Mouse (Mus musculus): ENCODE measurements around the gene Nr6a1. TPM values are rescaled to one million over a fixed set of nuclear protein-coding genes. Genes with fewer than 3 reads are reported as not detected.

Gene Nr6a1
- polyA plus RNA-seq, 1 experiment from 2014 or later = 3.3 TPM

- 89% methylated on average over 5 of the region's 5 CpGs for WGBS
- Histone ChIP-seq H3K9me3 (ENCODE audit: control insufficient read depth, low read length) (no peaks in the 10 kb centered on the region), H3K36me3 (ENCODE audit: control insufficient read depth, insufficient read depth, low read length) (no peaks in the 10 kb centered on the region), H3K9ac (replicated peaks; ENCODE audit: low read depth, low read length) (no peak overlapping the region), H3K4me2 (ENCODE audit: low read depth, low read length) (no peak overlapping the region), H3K4me3 (ENCODE audit: low read depth, low read length) (no peak overlapping the region), H3K27me3 (ENCODE audit: control insufficient read depth, insufficient read depth, low read length) (no peaks in the 10 kb centered on the region), H3K4me1 (ENCODE audit: control insufficient read depth, insufficient read depth, low read length) (no peaks in the 10 kb centered on the region), H3K27ac (ENCODE audit: low read depth, low read length) (no peak overlapping the region)
- ATAC-seq (ENCODE audit: low read depth) = no peak
These were observed 30.3 kb upstream of the Nr6a1 start for GRCm38 (mm10) chr2:38957671-38958223.

GRCm38 (mm10) chr2:38956062-38956461 is 28.6 kb upstream of the Nr6a1 start:
- no peak overlapping the region for H3K4me3 ChIP-seq (ENCODE audit: low read depth, low read length)
- no peak for ATAC-seq (ENCODE audit: low read depth)

GRCm38 (mm10) chr2:38953152-38953883 is 25.8 kb upstream of the Nr6a1 start:
- no peak for ATAC-seq (ENCODE audit: low read depth)
- WGBS = 73% methylated on average over 5 of the region's 5 CpGs
- no peaks in the 10 kb centered on the region for H3K36me3 ChIP-seq (ENCODE audit: control insufficient read depth, insufficient read depth, low read length)

More at GRCm38 (mm10) chr2:38956062-38956461, 28.6 kb upstream of the Nr6a1 start:
- Histone ChIP-seq H3K4me2 (ENCODE audit: low read depth, low read length) (no peak overlapping the region), H3K9ac (replicated peaks; ENCODE audit: low read depth, low read length) (no peak overlapping the region), H3K27me3 (ENCODE audit: control insufficient read depth, insufficient read depth, low read length) (no peaks in the 10 kb centered on the region), H3K4me1 (ENCODE audit: control insufficient read depth, insufficient read depth, low read length) (no peaks in the 10 kb centered on the region), H3K36me3 (ENCODE audit: control insufficient read depth, insufficient read depth, low read length) (no peaks in the 10 kb centered on the region), H3K9me3 (ENCODE audit: control insufficient read depth, low read length) (no peaks in the 10 kb centered on the region), H3K27ac (ENCODE audit: low read depth, low read length) (no peak overlapping the region)
- 69% methylated on average over 2 of the region's 2 CpGs for WGBS

GRCm38 (mm10) chr2:38950281-38950719 is 22.8 kb upstream of the Nr6a1 start:
- 66% methylated on average over 7 of the region's 7 CpGs for WGBS
- Histone ChIP-seq H3K4me2 (ENCODE audit: low read depth, low read length) (no peak overlapping the region), H3K36me3 (ENCODE audit: control insufficient read depth, insufficient read depth, low read length) (no peaks in the 10 kb centered on the region), H3K27ac (ENCODE audit: low read depth, low read length) (no peak overlapping the region), H3K4me1 (ENCODE audit: control insufficient read depth, insufficient read depth, low read length) (no peaks in the 10 kb centered on the region), H3K9ac (replicated peaks; ENCODE audit: low read depth, low read length) (no peak overlapping the region), H3K4me3 (ENCODE audit: low read depth, low read length) (no peak overlapping the region), H3K27me3 (ENCODE audit: control insufficient read depth, insufficient read depth, low read length) (no peaks in the 10 kb centered on the region), H3K9me3 (ENCODE audit: control insufficient read depth, low read length) (no peaks in the 10 kb centered on the region)
- ATAC-seq (ENCODE audit: low read depth) = peak; percentile 68; the same call in 1 of the 2 replicates

More at GRCm38 (mm10) chr2:38953152-38953883, 25.8 kb upstream of the Nr6a1 start:
- Histone ChIP-seq H3K27me3 (ENCODE audit: control insufficient read depth, insufficient read depth, low read length) (no peaks in the 10 kb centered on the region), H3K4me2 (ENCODE audit: low read depth, low read length) (no peak overlapping the region), H3K9ac (replicated peaks; ENCODE audit: low read depth, low read length) (no peak overlapping the region), H3K4me3 (ENCODE audit: low read depth, low read length) (no peak overlapping the region), H3K4me1 (ENCODE audit: control insufficient read depth, insufficient read depth, low read length) (no peaks in the 10 kb centered on the region), H3K27ac (ENCODE audit: low read depth, low read length) (no peak overlapping the region), H3K9me3 (ENCODE audit: control insufficient read depth, low read length) (no peaks in the 10 kb centered on the region)

GRCm38 (mm10) chr2:38947566-38947965 is 20.1 kb upstream of the Nr6a1 start:
- Histone ChIP-seq H3K4me3 (ENCODE audit: low read depth, low read length) (no peak overlapping the region), H3K9ac (replicated peaks; ENCODE audit: low read depth, low read length) (no peak overlapping the region), H3K36me3 (ENCODE audit: control insufficient read depth, insufficient read depth, low read length) (no peaks in the 10 kb centered on the region), H3K4me1 (ENCODE audit: control insufficient read depth, insufficient read depth, low read length) (no peaks in the 10 kb centered on the region), H3K4me2 (ENCODE audit: low read depth, low read length) (no peak overlapping the region), H3K27me3 (ENCODE audit: control insufficient read depth, insufficient read depth, low read length) (no peaks in the 10 kb centered on the region), H3K9me3 (ENCODE audit: control insufficient read depth, low read length) (no peaks in the 10 kb centered on the region), H3K27ac (ENCODE audit: low read depth, low read length) (no peak overlapping the region)
- WGBS = 77% methylated on average over 7 of the region's 7 CpGs
- ATAC-seq (ENCODE audit: low read depth) = no peak

GRCm38 (mm10) chr2:38944460-38945161 is 17.1 kb upstream of the Nr6a1 start:
- no peak overlapping the region for H3K4me3 ChIP-seq (ENCODE audit: low read depth, low read length)
- H3K36me3 ChIP-seq (ENCODE audit: control insufficient read depth, insufficient read depth, low read length) = no peaks in the 10 kb centered on the region
- H3K4me2 ChIP-seq (ENCODE audit: low read depth, low read length) = no peak overlapping the region
- H3K4me1 ChIP-seq (ENCODE audit: control insufficient read depth, insufficient read depth, low read length) = no peaks in the 10 kb centered on the region
- no peaks in the 10 kb centered on the region for H3K9me3 ChIP-seq (ENCODE audit: control insufficient read depth, low read length)
- H3K27ac ChIP-seq (ENCODE audit: low read depth, low read length) = no peak overlapping the region
- 84% methylated on average over 3 of the region's 3 CpGs for WGBS
- no peaks in the 10 kb centered on the region for H3K27me3 ChIP-seq (ENCODE audit: control insufficient read depth, insufficient read depth, low read length)
- H3K9ac ChIP-seq (replicated peaks; ENCODE audit: low read depth, low read length) = no peak overlapping the region
- ATAC-seq (ENCODE audit: low read depth) = no peak

GRCm38 (mm10) chr2:38943977-38944376 is 16.5 kb upstream of the Nr6a1 start:
- H3K4me1 ChIP-seq (ENCODE audit: control insufficient read depth, insufficient read depth, low read length) = no peaks in the 10 kb centered on the region
- ATAC-seq (ENCODE audit: low read depth) = no peak
- H3K27ac ChIP-seq (ENCODE audit: low read depth, low read length) = no peak overlapping the region
- H3K4me3 ChIP-seq (ENCODE audit: low read depth, low read length) = no peak overlapping the region
- 50% methylated on average over 2 of the region's 2 CpGs for WGBS
- no peak overlapping the region for H3K9ac ChIP-seq (replicated peaks; ENCODE audit: low read depth, low read length)
- H3K27me3 ChIP-seq (ENCODE audit: control insufficient read depth, insufficient read depth, low read length) = no peaks in the 10 kb centered on the region
- no peaks in the 10 kb centered on the region for H3K36me3 ChIP-seq (ENCODE audit: control insufficient read depth, insufficient read depth, low read length)
- H3K9me3 ChIP-seq (ENCODE audit: control insufficient read depth, low read length) = no peaks in the 10 kb centered on the region
- no peak overlapping the region for H3K4me2 ChIP-seq (ENCODE audit: low read depth, low read length)

GRCm38 (mm10) chr2:38943161-38943560 is 15.7 kb upstream of the Nr6a1 start:
- no peak overlapping the region for H3K4me2 ChIP-seq (ENCODE audit: low read depth, low read length)
- no peaks in the 10 kb centered on the region for H3K36me3 ChIP-seq (ENCODE audit: control insufficient read depth, insufficient read depth, low read length)
- no peaks in the 10 kb centered on the region for H3K27me3 ChIP-seq (ENCODE audit: control insufficient read depth, insufficient read depth, low read length)
- no peak overlapping the region for H3K4me3 ChIP-seq (ENCODE audit: low read depth, low read length)
- H3K4me1 ChIP-seq (ENCODE audit: control insufficient read depth, insufficient read depth, low read length) = no peaks in the 10 kb centered on the region
- H3K9me3 ChIP-seq (ENCODE audit: control insufficient read depth, low read length) = no peaks in the 10 kb centered on the region
- H3K27ac ChIP-seq (ENCODE audit: low read depth, low read length) = no peak overlapping the region
- no peak for ATAC-seq (ENCODE audit: low read depth)
- no peak overlapping the region for H3K9ac ChIP-seq (replicated peaks; ENCODE audit: low read depth, low read length)
- 91% methylated on average over 5 of the region's 5 CpGs for WGBS

- no peaks in the 10 kb centered on the region for H3K4me1 ChIP-seq (ENCODE audit: control insufficient read depth, insufficient read depth, low read length)
- H3K4me3 ChIP-seq (ENCODE audit: low read depth, low read length) = no peak overlapping the region
- H3K4me2 ChIP-seq (ENCODE audit: low read depth, low read length) = no peak overlapping the region
- H3K36me3 ChIP-seq (ENCODE audit: control insufficient read depth, insufficient read depth, low read length) = no peaks in the 10 kb centered on the region
- no peak overlapping the region for H3K27ac ChIP-seq (ENCODE audit: low read depth, low read length)
- H3K9ac ChIP-seq (replicated peaks; ENCODE audit: low read depth, low read length) = no peak overlapping the region
- no peaks in the 10 kb centered on the region for H3K9me3 ChIP-seq (ENCODE audit: control insufficient read depth, low read length)
- no peak for ATAC-seq (ENCODE audit: low read depth)
- no peaks in the 10 kb centered on the region for H3K27me3 ChIP-seq (ENCODE audit: control insufficient read depth, insufficient read depth, low read length)
- 97% methylated on average over 2 of the region's 2 CpGs for WGBS
These were observed 14.4 kb upstream of the Nr6a1 start for GRCm38 (mm10) chr2:38941898-38942297.
